Comparison of ENCODE assay signal across 11 mouse cellular contexts in the genomic region with DNA sequence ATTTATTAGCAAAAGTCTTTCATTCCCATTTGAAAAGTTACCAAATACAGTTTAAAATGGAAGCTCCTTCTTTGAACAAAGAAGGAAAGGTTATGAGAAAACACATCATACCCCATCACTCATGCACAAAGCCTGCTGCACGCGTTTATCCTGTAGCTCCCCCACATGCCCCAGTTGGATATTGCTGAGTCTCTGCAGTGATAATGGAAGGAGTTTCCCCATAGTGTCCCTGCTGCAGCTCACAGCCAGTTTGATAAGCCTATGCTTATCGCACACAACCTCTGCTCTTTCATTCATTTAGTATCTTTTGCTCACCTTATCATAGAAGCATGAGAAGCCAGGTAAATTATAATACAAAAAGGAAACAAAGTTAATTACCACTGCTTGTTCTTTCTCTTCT. TPM values are rescaled to one million over a fixed set of nuclear protein-coding genes. Genes with fewer than 3 reads are reported as not detected.
DNase-seq lines count a peak whose midpoint lies in the region; ATAC-seq lines count a peak whose summit lies in the region.
"Had no signal": no experiment of that assay in that cellular context is flagged by ENCODE, and none has a peak within 500 bp of the region (broad histone marks: within the 10 kb centered on the region; RNA-seq: fewer than 3 reads in every experiment).

No protein-coding gene starts in this region.

- H3K9ac ChIP-seq in embryonic facial prominence, embryonic 11.5 days (replicated peaks; ENCODE audit: low read length): no peak overlapping the region
- no peak overlapping the region for H3K9ac ChIP-seq in neural tube, embryonic 13.5 days
- H3K9ac ChIP-seq: liver, embryonic 13.5 days had no signal

- H3K27ac ChIP-seq in embryonic facial prominence, embryonic 11.5 days (replicated peaks; ENCODE audit: low read depth, low read length): no peak overlapping the region
- no peak overlapping the region for H3K27ac ChIP-seq in neural tube, embryonic 13.5 days (replicated peaks)
- H3K27ac ChIP-seq: liver, embryonic 13.5 days had no signal

- peak; percentile 17 to 24 for DNase-seq in cerebellum, postnatal 10 days
- no peak for DNase-seq in cerebellum, adult 8-10 months
- peak; percentile 15 for DNase-seq in left cerebral cortex, postnatal 4 days
- DNase-seq in left cerebral cortex, adult 8-10 months (ENCODE audit: low spot score in 2 of 2): no peak
- DNase-seq in embryonic facial prominence, embryonic 11.5 days (ENCODE audit: low spot score): peak; percentile 14
- no peak for DNase-seq in heart, postnatal 10 days
- no peak for DNase-seq in MN1 (ENCODE audit: low spot score)
- DNase-seq: liver, embryonic 13.5 days had no signal

- no peaks in the 10 kb centered on the region for H3K9me3 ChIP-seq in embryonic facial prominence, embryonic 11.5 days (replicated peaks; ENCODE audit: control insufficient read depth, low read length)
- no peaks in the 10 kb centered on the region for H3K9me3 ChIP-seq in neural tube, embryonic 13.5 days
- H3K9me3 ChIP-seq: liver, embryonic 13.5 days had no signal

- H3K36me3 ChIP-seq in embryonic facial prominence, embryonic 11.5 days (replicated peaks; ENCODE audit: control insufficient read depth, insufficient read depth, low read depth, low read length): no peaks in the 10 kb centered on the region
- H3K36me3 ChIP-seq in neural tube, embryonic 13.5 days: no peaks in the 10 kb centered on the region
- H3K36me3 ChIP-seq: liver, embryonic 13.5 days had no signal

- no peak for ATAC-seq in embryonic facial prominence, embryonic 11.5 days (replicated peaks; ENCODE audit: insufficient number of reproducible peaks, low FRiP score, low TSS enrichment, low read depth)
- ATAC-seq in neural tube, embryonic 13.5 days (ENCODE audit: low read depth): peak; percentile 74

- H3K27me3 ChIP-seq in embryonic facial prominence, embryonic 11.5 days (ENCODE audit: control insufficient read depth, insufficient read depth, low read length): no peaks in the 10 kb centered on the region
- no peaks in the 10 kb centered on the region for H3K27me3 ChIP-seq in neural tube, embryonic 13.5 days
- H3K27me3 ChIP-seq: liver, embryonic 13.5 days had no signal

- intact Hi-C loops in left cerebral cortex, postnatal 4 days (cut with DNase I): no loop called here
- intact Hi-C loops in heart, postnatal 10 days (cut with DNase I): no loop called here

- H3K4me1 ChIP-seq in embryonic facial prominence, embryonic 11.5 days (ENCODE audit: control insufficient read depth, insufficient read depth, low read length): no peaks in the 10 kb centered on the region
- H3K4me1 ChIP-seq in neural tube, embryonic 13.5 days (replicated peaks): no peaks in the 10 kb centered on the region
- H3K4me1 ChIP-seq: liver, embryonic 13.5 days had no signal

- WGBS in embryonic facial prominence, embryonic 11.5 days: 59% methylated on average over 3 of the region's 3 CpGs
- WGBS in neural tube, embryonic 13.5 days: 49% methylated on average over 3 of the region's 3 CpGs

- no peak overlapping the region for H3K4me2 ChIP-seq in embryonic facial prominence, embryonic 11.5 days (ENCODE audit: low read depth, low read length)
- H3K4me2 ChIP-seq in neural tube, embryonic 13.5 days: no peak overlapping the region
- H3K4me2 ChIP-seq: liver, embryonic 13.5 days had no signal

- H3K4me3 ChIP-seq in embryonic facial prominence, embryonic 11.5 days (ENCODE audit: low read depth, low read length): no peak overlapping the region
- no peak overlapping the region for H3K4me3 ChIP-seq in neural tube, embryonic 13.5 days
- H3K4me3 ChIP-seq: liver, embryonic 13.5 days had no signal

RNA-seq across cellular contexts. Expression of a gene that starts 55.1 kb away (rescaled TPM):
- not detected for total RNA-seq in left cerebral cortex, postnatal 4 days (2021)
- total RNA-seq in left cerebral cortex, adult 8-10 months (2022): not detected
- not detected in 2 replicates for polyA plus RNA-seq in embryonic facial prominence, embryonic 11.5 days (2014; fragmentation: Nextera tagmentation; extraction: Ambion mirVana)
- not detected in 2 replicates for polyA plus RNA-seq in neural tube, embryonic 13.5 days (2015; fragmentation: Nextera tagmentation; extraction: Ambion mirVana)
- not detected for total RNA-seq in heart, postnatal 10 days (2021)
- total RNA-seq: neutrophil, adult 5-6 weeks had no signal
- polyA plus RNA-seq: intestine, embryonic 14.5 days; liver, embryonic 13.5 days had no signal

Comparison
In these comparisons a context has a peak if more than half of its experiments do, and no peak if none do; other contexts are left out.
1. DNase-seq: peak in cerebellum, postnatal 10 days (2 of 2), left cerebral cortex, postnatal 4 days (single experiment) and embryonic facial prominence, embryonic 11.5 days (single experiment); none in cerebellum, adult 8-10 months (single experiment), left cerebral cortex, adult 8-10 months (0 of 2), heart, postnatal 10 days (0 of 2) and MN1 (single experiment).